Mouse (Mus musculus) neural tube, embryonic 13.5 days (tissue): Measurements from ENCODE around the gene Helt. TPM values are rescaled to one million over a fixed set of nuclear protein-coding genes. Genes with fewer than 3 reads are reported as not detected.

Source experiments
- ATAC-seq: fragments of 200-750 bp; cut with Nextera tagmentation; 2 replicates; pipeline ENCODE4 v1.8.0; 2017; ENCODE audit warnings: low read depth, mild to moderate bottlenecking, moderate TSS enrichment, moderate library complexity
- H3K27ac ChIP-seq: fragments of 300-500 bp; sonication (generic); replicated peaks from 2 replicates; pipeline ENCODE4 v1.5.1; 2015; ENCODE audit warnings: moderate library complexity, mild to moderate bottlenecking, inconsistent platforms
- H3K27me3 ChIP-seq: fragments of 300-500 bp; sonication (generic); 2 replicates; pipeline ENCODE4 v1.6.1; 2015; ENCODE audit warnings: mild to moderate bottlenecking, inconsistent platforms
- H3K36me3 ChIP-seq: fragments of 300-500 bp; sonication (generic); 2 replicates; pipeline ENCODE4 v1.6.1; 2015; ENCODE audit warnings: mild to moderate bottlenecking, inconsistent platforms
- H3K4me1 ChIP-seq: fragments of 300-500 bp; sonication (generic); replicated peaks from 2 replicates; pipeline ENCODE4 v1.6.1; 2015; ENCODE audit warnings: inconsistent platforms
- H3K4me2 ChIP-seq: fragments of 300-500 bp; sonication (generic); 2 replicates; pipeline ENCODE4 v1.6.1; 2015; ENCODE audit warnings: inconsistent platforms, mild to moderate bottlenecking, moderate library complexity
- H3K4me3 ChIP-seq: fragments of 300-500 bp; sonication (generic); 2 replicates; pipeline ENCODE4 v1.5.1; 2015; ENCODE audit warnings: mild to moderate bottlenecking, inconsistent platforms
- H3K9ac ChIP-seq: fragments of 300-500 bp; sonication (generic); 2 replicates; pipeline ENCODE4 v1.6.1; 2015; ENCODE audit warnings: moderate library complexity, mild to moderate bottlenecking, inconsistent platforms
- H3K9me3 ChIP-seq: fragments of 300-500 bp; sonication (generic); 2 replicates; pipeline ENCODE4 v1.6.1; 2016; ENCODE audit warnings: inconsistent platforms
- WGBS: fragments of 180-500 bp; shearing (Covaris S2); methylation state at CpG from one replicate; pipeline ENCODE4 v1.1.7; 2015; 5-methylcytosine and 5-hydroxymethylcytosine counted together
- polyA plus RNA-seq: library from polyadenylated mRNA; unstranded; fragments of >200 nt; fragmentation: Nextera tagmentation; extraction: Ambion mirVana; gene quantifications from 2 replicates; pipeline ENCODE4 v1.2.1, GENCODE M21; 2015

Helt gene
- polyA plus RNA-seq, 1 experiment from 2014 or later, result 0.36 TPM

- H3K4me2 ChIP-seq, result no peak overlapping the region
- H3K36me3 ChIP-seq, result no peaks in the 10 kb centered on the region
- no peak for ATAC-seq
- no peaks in the 10 kb centered on the region for H3K27me3 ChIP-seq
- no peak overlapping the region for H3K4me3 ChIP-seq
- H3K9ac ChIP-seq, result no peak overlapping the region
- H3K27ac ChIP-seq, result no peak overlapping the region
- H3K4me1 ChIP-seq, result 0 out of 2 replicates have a peak, but pooled peaks cover 5% of the 10 kb centered on the region
- no peaks in the 10 kb centered on the region for H3K9me3 ChIP-seq
- WGBS, result 50% methylated on average over 19 of the region's 19 CpGs
These were observed 36.4 kb downstream of the Helt start for GRCm38 (mm10) chr8:46257921-46258682.

- Histone ChIP-seq H3K4me3 (no peak overlapping the region), H3K27me3 (no peaks in the 10 kb centered on the region), H3K9me3 (no peaks in the 10 kb centered on the region), H3K9ac (no peak overlapping the region), H3K4me1 (peaks cover 8% of the 10 kb centered on the region; the same call in 1 of the 2 replicates), H3K27ac (no peak overlapping the region), H3K4me2 (peak overlapping the region; percentile 32; the same call in 1 of the 2 replicates), H3K36me3 (no peaks in the 10 kb centered on the region)
- 69% methylated on average over 13 of the region's 13 CpGs for WGBS
- no peak for ATAC-seq
These were observed 42.0 kb downstream of the Helt start for GRCm38 (mm10) chr8:46252456-46252855.

GRCm38 (mm10) chr8:46251561-46251960, 42.9 kb downstream of the Helt start:
- no peaks in the 10 kb centered on the region for H3K9me3 ChIP-seq
- H3K9ac ChIP-seq, result no peak overlapping the region; the same call in 1 of the 2 replicates
- H3K27me3 ChIP-seq, result no peaks in the 10 kb centered on the region
- peaks cover 8% of the 10 kb centered on the region; the same call in 1 of the 2 replicates for H3K4me1 ChIP-seq
- no peak for ATAC-seq
- H3K36me3 ChIP-seq, result no peaks in the 10 kb centered on the region
- no peak overlapping the region for H3K27ac ChIP-seq
- WGBS, result 34% methylated on average over 10 of the region's 10 CpGs
- H3K4me2 ChIP-seq, result peak overlapping the region; percentile 32
- no peak overlapping the region for H3K4me3 ChIP-seq

GRCm38 (mm10) chr8:46246346-46246745, 48.1 kb downstream of the Helt start:
- no peak overlapping the region for H3K4me3 ChIP-seq
- H3K9me3 ChIP-seq, result no peaks in the 10 kb centered on the region
- peaks cover 4% of the 10 kb centered on the region for H3K4me1 ChIP-seq
- H3K36me3 ChIP-seq, result no peaks in the 10 kb centered on the region
- no peaks in the 10 kb centered on the region for H3K27me3 ChIP-seq
- H3K9ac ChIP-seq, result no peak overlapping the region
- H3K4me2 ChIP-seq, result no peak overlapping the region
- H3K27ac ChIP-seq, result no peak overlapping the region
- 16% methylated on average over 11 of the region's 11 CpGs for WGBS
- no peak for ATAC-seq

- no peak overlapping the region for H3K9ac ChIP-seq
- no peak overlapping the region for H3K4me2 ChIP-seq
- 55% methylated on average over 7 of the region's 7 CpGs for WGBS
- no peak overlapping the region for H3K4me3 ChIP-seq
- H3K4me1 ChIP-seq, result no peaks in the 10 kb centered on the region; the same call in 1 of the 2 replicates
- H3K27ac ChIP-seq, result no peak overlapping the region
- no peak for ATAC-seq
- H3K36me3 ChIP-seq, result no peaks in the 10 kb centered on the region
- peaks cover 16% of the 10 kb centered on the region for H3K27me3 ChIP-seq
- no peaks in the 10 kb centered on the region for H3K9me3 ChIP-seq
These were observed 51.5 kb downstream of the Helt start for GRCm38 (mm10) chr8:46242946-46243345.

Other genes with a start within 250 kb of the Helt start
- 24.2 and 24.9 TPM in 2 replicates for gene Cfap97, start 142.9 kb downstream of the Helt start, polyA plus RNA-seq
- 6.8 and 9.2 TPM in 2 replicates for gene Snx25, start 142.5 kb downstream of the Helt start, polyA plus RNA-seq
- gene Slc25a4, start 83.4 kb downstream of the Helt start, polyA plus RNA-seq, result 856 and 869 TPM in 2 replicates
- 13.2 and 17.7 TPM in 2 replicates for gene Acsl1, start 176.4 kb upstream of the Helt start, polyA plus RNA-seq